Mouse (Mus musculus): ENCODE data around the gene St6galnac4. TPM values are rescaled to one million over a fixed set of nuclear protein-coding genes. Genes with fewer than 3 reads are reported as not detected.

St6galnac4 gene
- polyA plus RNA-seq, 2 experiments from 2014 or later = 25.2 to 38.6 TPM

GRCm38 (mm10) chr2:32570698-32571494 lies 16.0 kb upstream of the St6galnac4 start, which contains the start of gene Dpm2:
Gene Dpm2 (plus strand): TSS chr2:32570858.
- peak; percentile 86 for ATAC-seq

- no peak for ATAC-seq
These were observed 14.7 kb upstream of the St6galnac4 start for GRCm38 (mm10) chr2:32572196-32572595.

- no peak for ATAC-seq
These were observed 12.4 kb upstream of the St6galnac4 start, which contains the start of gene Pip5kl1 for GRCm38 (mm10) chr2:32574497-32574896. Gene Pip5kl1 (plus strand): TSS chr2:32574797.

GRCm38 (mm10) chr2:32574901-32575585 lies 11.9 kb upstream of the St6galnac4 start:
- peak; percentile 50 for ATAC-seq

- ATAC-seq = peak; percentile 67
These were observed 11.2 kb upstream of the St6galnac4 start, which contains the start of gene 9430097D07Rik for GRCm38 (mm10) chr2:32575586-32576160. Gene 9430097D07Rik (minus strand): TSS chr2:32575684.

GRCm38 (mm10) chr2:32576532-32576931 lies 10.4 kb upstream of the St6galnac4 start:
- ATAC-seq = no peak

GRCm38 (mm10) chr2:32578146-32579046 lies 8.5 kb upstream of the St6galnac4 start:
- no peak for ATAC-seq

- ATAC-seq = no peak
These were observed 5.3 kb upstream of the St6galnac4 start for GRCm38 (mm10) chr2:32581450-32582095.

GRCm38 (mm10) chr2:32582830-32583799 lies 3.8 kb upstream of the St6galnac4 start:
- peak; percentile 61 for ATAC-seq

GRCm38 (mm10) chr2:32585149-32585714 lies 1.7 kb upstream of the St6galnac4 start:
- ATAC-seq = no peak

GRCm38 (mm10) chr2:32587731-32588321 lies 931 bp downstream of the St6galnac4 start:
- ATAC-seq = peak; percentile 51

- no peak for ATAC-seq
These were observed 2.4 kb downstream of the St6galnac4 start for GRCm38 (mm10) chr2:32589213-32589795.

GRCm38 (mm10) chr2:32590224-32590623 lies 3.3 kb downstream of the St6galnac4 start:
- no peak for ATAC-seq

- ATAC-seq = no peak
These were observed 4.4 kb downstream of the St6galnac4 start for GRCm38 (mm10) chr2:32591249-32591648.

GRCm38 (mm10) chr2:32596725-32597124 lies 9.8 kb downstream of the St6galnac4 start:
- ATAC-seq = no peak

- no peak for ATAC-seq
These were observed 10.4 kb downstream of the St6galnac4 start for GRCm38 (mm10) chr2:32597248-32597647.

GRCm38 (mm10) chr2:32597699-32598098 lies 10.8 kb downstream of the St6galnac4 start:
- no peak for ATAC-seq

- no peak for ATAC-seq
These were observed 11.6 kb downstream of the St6galnac4 start for GRCm38 (mm10) chr2:32598506-32598905.

- no peak for ATAC-seq
These were observed 12.5 kb downstream of the St6galnac4 start, which contains the start of gene St6galnac6 for GRCm38 (mm10) chr2:32599409-32599808. Gene St6galnac6 (plus strand): TSS chr2:32599709.

All from CD4-positive, CD25-positive, alpha-beta regulatory T cell, adult 4 months (primary cell).